In genomic region chr16:13505055-13505454, GRCm38 (mm10) we compare ENCODE assay signal across 13 mouse cellular contexts.
A peak's percentile ranks its signal among the peaks of the same experiment; 100 is the strongest.
DNase-seq lines count a peak whose midpoint lies in the region; ATAC-seq and TF ChIP-seq lines count a peak whose summit lies in the region.
"Had no signal": no experiment of that assay in that cellular context is flagged by ENCODE, and none has a peak within 500 bp of the region (broad histone marks: within the 10 kb centered on the region; RNA-seq: fewer than 3 reads in every experiment).

No protein-coding gene starts in this region.

- no peak for ATAC-seq in heart, embryonic 11.5 days (replicated peaks; ENCODE audit: insufficient number of reproducible peaks, low FRiP score, low TSS enrichment)
- ATAC-seq: intestine, embryonic 15.5 days; liver, embryonic 12.5 days had no signal

- WGBS in heart, embryonic 11.5 days (ENCODE audit: insufficient replicate concordance), result 52% methylated on average over 5 of the region's 5 CpGs
- WGBS in cerebellum, adult 2 months, result 56% methylated on average over 5 of the region's 5 CpGs

- intact Hi-C loops in heart, postnatal 14 days (cut with DNase I), result no loop called here

- H3K4me1 ChIP-seq in heart, embryonic 11.5 days (ENCODE audit: control insufficient read depth, insufficient read depth, low read length), result no peaks in the 10 kb centered on the region
- H3K4me1 ChIP-seq in cerebellum, adult 2 months (ENCODE audit: control insufficient read depth, insufficient read depth, low read length), result no peaks in the 10 kb centered on the region
- H3K4me1 ChIP-seq: embryonic facial prominence, embryonic 15.5 days; intestine, embryonic 15.5 days; liver, embryonic 12.5 days; stomach, embryonic 15.5 days had no signal

- TF ChIP-seq CTCF in cerebellum, adult 2 months (IDR thresholded peaks at IDR 0.05; ENCODE audit: borderline replicate concordance, insufficient read depth, low read depth, low read length), result no peak

- H3K9ac ChIP-seq in heart, embryonic 11.5 days (ENCODE audit: low read depth, low read length), result no peak overlapping the region
- H3K9ac ChIP-seq: embryonic facial prominence, embryonic 15.5 days; intestine, embryonic 15.5 days; liver, embryonic 12.5 days; stomach, embryonic 15.5 days had no signal

- H3K27me3 ChIP-seq in heart, embryonic 11.5 days (ENCODE audit: control insufficient read depth, insufficient read depth, low read length), result no peaks in the 10 kb centered on the region
- H3K27me3 ChIP-seq in cerebellum, adult 2 months (ENCODE audit: control insufficient read depth, insufficient read depth, low read length), result no peaks in the 10 kb centered on the region
- H3K27me3 ChIP-seq: embryonic facial prominence, embryonic 15.5 days; intestine, embryonic 15.5 days; liver, embryonic 12.5 days; stomach, embryonic 15.5 days had no signal

- H3K27ac ChIP-seq in heart, embryonic 11.5 days (ENCODE audit: low read depth, low read length), result no peak overlapping the region
- no peak overlapping the region for H3K27ac ChIP-seq in cerebellum, adult 2 months (ENCODE audit: insufficient read depth, low read length)
- H3K27ac ChIP-seq: embryonic facial prominence, embryonic 15.5 days; intestine, embryonic 15.5 days; liver, embryonic 12.5 days; stomach, embryonic 15.5 days had no signal

- no peaks in the 10 kb centered on the region for H3K9me3 ChIP-seq in heart, embryonic 11.5 days (replicated peaks; ENCODE audit: control insufficient read depth, low read length)
- H3K9me3 ChIP-seq: embryonic facial prominence, embryonic 15.5 days; intestine, embryonic 15.5 days; liver, embryonic 12.5 days; stomach, embryonic 15.5 days had no signal

- TF ChIP-seq POLR2A in cerebellum, adult 2 months (IDR thresholded peaks at IDR 0.05; ENCODE audit: borderline replicate concordance, insufficient read depth, low read length), result no peak

- no peak overlapping the region for H3K4me2 ChIP-seq in heart, embryonic 11.5 days
- H3K4me2 ChIP-seq: embryonic facial prominence, embryonic 15.5 days; intestine, embryonic 15.5 days; liver, embryonic 12.5 days; midbrain, embryonic 11.5 days; stomach, embryonic 15.5 days had no signal

- no peaks in the 10 kb centered on the region for H3K36me3 ChIP-seq in heart, embryonic 11.5 days (ENCODE audit: control insufficient read depth, insufficient read depth, low read length)
- H3K36me3 ChIP-seq: embryonic facial prominence, embryonic 15.5 days; intestine, embryonic 15.5 days; liver, embryonic 12.5 days; stomach, embryonic 15.5 days had no signal

- no peak overlapping the region for H3K4me3 ChIP-seq in heart, embryonic 11.5 days (ENCODE audit: low read depth, low read length)
- no peak overlapping the region for H3K4me3 ChIP-seq in cerebellum, adult 2 months (replicated peaks; ENCODE audit: insufficient read depth, low read depth, low read length)
- H3K4me3 ChIP-seq: embryonic facial prominence, embryonic 15.5 days; intestine, embryonic 15.5 days; liver, embryonic 12.5 days; stomach, embryonic 15.5 days had no signal

- DNase-seq in heart, adult 8-10 months (ENCODE audit: low spot score), result peak; percentile 51
- DNase-seq in Muller cell, postnatal 12 days (ENCODE audit: inconsistent ontology term), result peak; percentile 48
- peak; percentile 45 to 75 for DNase-seq in cerebellum, adult 2 months
- peak; percentile 25 to 56 for DNase-seq in heart, postnatal 14 days
- DNase-seq in embryo, embryonic 10.5 days (ENCODE audit: low spot score), result no peak
- no peak for DNase-seq in B cell, adult 2 months
- no peak for DNase-seq in left cerebral cortex, adult 11 months (ENCODE audit: low spot score)

Comparison
In these comparisons a context has a peak if more than half of its experiments do, and no peak if none do; other contexts are left out.
1. DNase-seq: peak in heart, adult 8-10 months (single experiment), Muller cell, postnatal 12 days (single experiment), cerebellum, adult 2 months (2 of 2) and heart, postnatal 14 days (2 of 2); none in embryo, embryonic 10.5 days (single experiment), B cell, adult 2 months (0 of 2) and left cerebral cortex, adult 11 months (single experiment).